Mouse (Mus musculus) liver, embryonic 14.5 days (tissue): Measurements from ENCODE around the gene P2rx5. TPM values are rescaled to one million over a fixed set of nuclear protein-coding genes. Genes with fewer than 3 reads are reported as not detected.
A peak's percentile ranks its signal among the peaks of the same experiment; 100 is the strongest.

Source experiments
- ATAC-seq: fragments of 200-750 bp; cut with Nextera tagmentation; 2 replicates; pipeline ENCODE4 v1.8.0; 2017; ENCODE audit warnings: moderate number of reproducible peaks, mild to moderate bottlenecking, moderate library complexity; ENCODE audit not compliant: insufficient read depth
- DNase-seq, 3 experiments: peaks; one replicate each; pipeline ENCODE4 v3.0.0-alpha.2; 2012 to 2013; ENCODE audit warnings: low read depth in 3 of 3, low spot score in 3 of 3
- H3K27ac ChIP-seq: fragments of 300-500 bp; sonication (generic); 2 replicates; pipeline ENCODE4 v1.5.1; 2014; ENCODE audit warnings: moderate library complexity, mild to moderate bottlenecking, control low read depth, inconsistent platforms
- H3K27me3 ChIP-seq: fragments of 300-500 bp; sonication (generic); 2 replicates; pipeline ENCODE4 v1.6.1; 2014; ENCODE audit warnings: mild to moderate bottlenecking, low read length, moderate library complexity; ENCODE audit not compliant: control insufficient read depth, insufficient read depth
- H3K36me3 ChIP-seq: fragments of 300-500 bp; sonication (generic); replicated peaks from 2 replicates; pipeline ENCODE4 v1.6.1; 2014; ENCODE audit warnings: low read depth; ENCODE audit not compliant: control insufficient read depth, insufficient read depth
- H3K4me1 ChIP-seq, 2 experiments: fragments of 200-500 bp in 1 of 2; fragments of 300-500 bp in 1 of 2; sonication (generic) in 1 of 2; replicated peaks; 2 replicates each; pipeline ENCODE4 v1.6.1; 2012 to 2014; ENCODE audit warnings: antibody characterized with exemption in 1 of 2, inconsistent platforms in 1 of 2, low read length in 1 of 2; ENCODE audit not compliant: control insufficient read depth in 2 of 2, insufficient read depth in 2 of 2
- H3K4me2 ChIP-seq: fragments of 300-500 bp; sonication (generic); 2 replicates; pipeline ENCODE4 v1.6.1; 2014; ENCODE audit warnings: low read depth, mild to moderate bottlenecking, control low read depth, moderate library complexity
- H3K4me3 ChIP-seq, 2 experiments: fragments of 200-500 bp in 1 of 2; fragments of 300-500 bp in 1 of 2; sonication (generic) in 1 of 2; 2 replicates each; pipeline ENCODE4 v1.5.1; 2012 to 2014; ENCODE audit warnings: low read depth in 2 of 2, low read length in 2 of 2, mild to moderate bottlenecking in 2 of 2, control low read depth in 1 of 2, inconsistent platforms in 1 of 2, moderate library complexity in 1 of 2; ENCODE audit not compliant: insufficient read depth in 1 of 2
- H3K9ac ChIP-seq: fragments of 300-500 bp; sonication (generic); replicated peaks from 2 replicates; pipeline ENCODE4 v1.6.1; 2014; ENCODE audit warnings: mild to moderate bottlenecking, control low read depth, moderate library complexity
- H3K9me3 ChIP-seq: fragments of 300-500 bp; sonication (generic); 2 replicates; pipeline ENCODE4 v1.6.1; 2016; ENCODE audit warnings: low read length, mixed read lengths; ENCODE audit not compliant: control insufficient read depth
- CTCF ChIP-seq: IDR thresholded peaks from 2 replicates; pipeline ENCODE4 v1.5.1; 2016; ENCODE audit warnings: antibody characterized with exemption, low read depth, control low read depth
- EP300 ChIP-seq: IDR thresholded peaks from 2 replicates; pipeline ENCODE4 v1.6.1; 2016; ENCODE audit warnings: antibody characterized with exemption, low read depth
- WGBS: fragments of 180-500 bp; shearing (Covaris S2); extraction: QIAGEN DNeasy Blood & Tissue Kit; methylation state at CpG from one replicate; pipeline ENCODE4 v1.1.7; 2014; ENCODE audit not compliant: insufficient replicate concordance; 5-methylcytosine and 5-hydroxymethylcytosine counted together
- polyA plus RNA-seq, 2 experiments: library from polyadenylated mRNA; depleted of rRNA in 1 of 2; stranded (reverse) in 1 of 2; unstranded in 1 of 2; fragments of >200 nt; fragmentation: Nextera tagmentation in 1 of 2; extraction: Ambion mirVana in 1 of 2; gene quantifications; 2 replicates each; pipeline versions ENCODE4 v1.2.1 to v1.2.3; 2012 to 2014

P2rx5 gene
- polyA plus RNA-seq, 2 experiments, result 0.08 to 0.15 TPM

GRCm38 (mm10) chr11:73219671-73220070 is 59.5 kb downstream of the P2rx5 start:
- Histone ChIP-seq H3K9me3 (no peaks in the 10 kb centered on the region), H3K27ac (no peak overlapping the region), H3K4me1 (no peaks in the 10 kb centered on the region), H3K4me2 (no peak overlapping the region), H3K27me3 (no peaks in the 10 kb centered on the region), H3K9ac (no peak overlapping the region), H3K4me3 (no peak overlapping the region), H3K36me3 (no peaks in the 10 kb centered on the region)
- WGBS, result 42% methylated on average over 2 of the region's 2 CpGs
- TF ChIP-seq CTCF (peak; percentile 38), EP300 (no peak)
- DNase-seq (no peak), ATAC-seq (no peak)

GRCm38 (mm10) chr11:73220651-73221050 is 60.4 kb downstream of the P2rx5 start:
- Histone ChIP-seq H3K4me2 (no peak overlapping the region), H3K27me3 (no peaks in the 10 kb centered on the region), H3K9ac (no peak overlapping the region), H3K36me3 (no peaks in the 10 kb centered on the region), H3K9me3 (no peaks in the 10 kb centered on the region), H3K27ac (no peak overlapping the region), H3K4me3 (no peak overlapping the region), H3K4me1 (no peaks in the 10 kb centered on the region)
- whole genome bisulfite sequencing, result 69% methylated on average over 1 of the region's 1 CpGs
- DNase-seq, result no peak
- no peak for TF ChIP-seq EP300
- TF ChIP-seq CTCF, result no peak
- ATAC-seq, result no peak

Other genes starting within 250 kb of the P2rx5 start
- gene Atp2a3, start 199.3 kb upstream of the P2rx5 start, polyA plus RNA-seq (2012; rRNA removed), result 6.4 TPM in 2 replicates
- gene Atp2a3, start 199.3 kb upstream of the P2rx5 start, polyA plus RNA-seq (2014; fragmentation: Nextera tagmentation; extraction: Ambion mirVana), result 6.7 and 7.7 TPM in 2 replicates
- gene P2rx1, start 161.3 kb upstream of the P2rx5 start, polyA plus RNA-seq (2012; rRNA removed), result 4.6 and 5.3 TPM in 2 replicates
- gene P2rx1, start 161.3 kb upstream of the P2rx5 start, polyA plus RNA-seq (2014; fragmentation: Nextera tagmentation; extraction: Ambion mirVana), result 6.8 and 9.0 TPM in 2 replicates
- 0.49 and 0.69 TPM in 2 replicates for gene Camkk1, start 141.4 kb upstream of the P2rx5 start, polyA plus RNA-seq (2012; rRNA removed)
- gene Camkk1, start 141.4 kb upstream of the P2rx5 start, polyA plus RNA-seq (2014; fragmentation: Nextera tagmentation; extraction: Ambion mirVana), result 0.19 and 0.36 TPM in 2 replicates
- 1.6 and 2.4 TPM in 2 replicates for gene Ncbp3, start 112.6 kb upstream of the P2rx5 start, polyA plus RNA-seq (2012; rRNA removed)
- gene Ncbp3, start 112.6 kb upstream of the P2rx5 start, polyA plus RNA-seq (2014; fragmentation: Nextera tagmentation; extraction: Ambion mirVana), result 3.1 TPM in 2 replicates
- gene Itgae, start 69.8 kb upstream of the P2rx5 start, polyA plus RNA-seq (2012; rRNA removed), result 0.02 and 0.03 TPM in 2 replicates
- 0.03 and 0.06 TPM in 2 replicates for gene Itgae, start 69.8 kb upstream of the P2rx5 start, polyA plus RNA-seq (2014; fragmentation: Nextera tagmentation; extraction: Ambion mirVana)
- 4.5 and 5.7 TPM in 2 replicates for gene Haspin, start 22.1 kb upstream of the P2rx5 start, polyA plus RNA-seq (2012; rRNA removed)
- gene Haspin, start 22.1 kb upstream of the P2rx5 start, polyA plus RNA-seq (2014; fragmentation: Nextera tagmentation; extraction: Ambion mirVana), result 10.5 and 12.6 TPM in 2 replicates
- gene Emc6, start 16.6 kb downstream of the P2rx5 start, polyA plus RNA-seq (2012; rRNA removed), result 38.3 and 40.1 TPM in 2 replicates
- 80.3 and 83.7 TPM in 2 replicates for gene Emc6, start 16.6 kb downstream of the P2rx5 start, polyA plus RNA-seq (2014; fragmentation: Nextera tagmentation; extraction: Ambion mirVana)
- 10.8 and 11.6 TPM in 2 replicates for gene Tax1bp3, start 16.7 kb downstream of the P2rx5 start, polyA plus RNA-seq (2012; rRNA removed)
- gene Tax1bp3, start 16.7 kb downstream of the P2rx5 start, polyA plus RNA-seq (2014; fragmentation: Nextera tagmentation; extraction: Ambion mirVana), result 25.8 and 26.7 TPM in 2 replicates
- 4.5 and 5.3 TPM in 2 replicates for gene Ctns, start 38.6 kb downstream of the P2rx5 start, polyA plus RNA-seq (2012; rRNA removed)
- gene Ctns, start 38.6 kb downstream of the P2rx5 start, polyA plus RNA-seq (2014; fragmentation: Nextera tagmentation; extraction: Ambion mirVana), result 4.8 and 6.8 TPM in 2 replicates
- gene Shpk, start 39.0 kb downstream of the P2rx5 start, polyA plus RNA-seq (2012; rRNA removed), result 1.6 and 2.0 TPM in 2 replicates
- 1.5 and 2.4 TPM in 2 replicates for gene Shpk, start 39.0 kb downstream of the P2rx5 start, polyA plus RNA-seq (2014; fragmentation: Nextera tagmentation; extraction: Ambion mirVana)
- 0.03 TPM in 1 of 2 replicates, not detected in the other for gene Trpv1, start 73.9 kb downstream of the P2rx5 start, polyA plus RNA-seq (2012; rRNA removed)
- gene Trpv1, start 73.9 kb downstream of the P2rx5 start, polyA plus RNA-seq (2014; fragmentation: Nextera tagmentation; extraction: Ambion mirVana), result not detected in 2 replicates
- 0.01 TPM in 2 replicates for gene Trpv3, start 107.0 kb downstream of the P2rx5 start, polyA plus RNA-seq (2012; rRNA removed)
- 0.03 TPM in 1 of 2 replicates, not detected in the other for gene Trpv3, start 107.0 kb downstream of the P2rx5 start, polyA plus RNA-seq (2014; fragmentation: Nextera tagmentation; extraction: Ambion mirVana)
- gene Aspa, start 169.2 kb downstream of the P2rx5 start, polyA plus RNA-seq (2012; rRNA removed), result 1.6 and 2.2 TPM in 2 replicates
- gene Aspa, start 169.2 kb downstream of the P2rx5 start, polyA plus RNA-seq (2014; fragmentation: Nextera tagmentation; extraction: Ambion mirVana), result 2.5 and 3.2 TPM in 2 replicates
- 0.12 TPM in 2 replicates for gene Gm49340, start 169.3 kb downstream of the P2rx5 start, polyA plus RNA-seq (2012; rRNA removed)
- gene Gm49340, start 169.3 kb downstream of the P2rx5 start, polyA plus RNA-seq (2014; fragmentation: Nextera tagmentation; extraction: Ambion mirVana), result not detected in 2 replicates
- 1.3 and 2.0 TPM in 2 replicates for gene Spata22, start 169.3 kb downstream of the P2rx5 start, polyA plus RNA-seq (2012; rRNA removed)
- 0.64 and 1.0 TPM in 2 replicates for gene Spata22, start 169.3 kb downstream of the P2rx5 start, polyA plus RNA-seq (2014; fragmentation: Nextera tagmentation; extraction: Ambion mirVana)
- gene Olfr20, start 190.4 kb downstream of the P2rx5 start, polyA plus RNA-seq (2012; rRNA removed), result 0.31 and 0.47 TPM in 2 replicates
- gene Olfr20, start 190.4 kb downstream of the P2rx5 start, polyA plus RNA-seq (2014; fragmentation: Nextera tagmentation; extraction: Ambion mirVana), result 0.05 TPM in 1 of 2 replicates, not detected in the other
- gene Olfr376, start 210.8 kb downstream of the P2rx5 start, polyA plus RNA-seq (2012; rRNA removed), result not detected in 2 replicates
- gene Olfr376, start 210.8 kb downstream of the P2rx5 start, polyA plus RNA-seq (2014; fragmentation: Nextera tagmentation; extraction: Ambion mirVana), result not detected in 2 replicates
- gene Olfr1, start 239.2 kb downstream of the P2rx5 start, polyA plus RNA-seq (2012; rRNA removed), result not detected in 2 replicates
- not detected in 2 replicates for gene Olfr1, start 239.2 kb downstream of the P2rx5 start, polyA plus RNA-seq (2014; fragmentation: Nextera tagmentation; extraction: Ambion mirVana)